Mouse (Mus musculus) R1 (cell line): ENCODE data around the gene Il34.

Experiments
- DNase-seq: peaks from one replicate; pipeline ENCODE4 v3.0.0-alpha.2; 2018; ENCODE audit warnings: low read depth, low spot score

Gene Il34

DNA sequence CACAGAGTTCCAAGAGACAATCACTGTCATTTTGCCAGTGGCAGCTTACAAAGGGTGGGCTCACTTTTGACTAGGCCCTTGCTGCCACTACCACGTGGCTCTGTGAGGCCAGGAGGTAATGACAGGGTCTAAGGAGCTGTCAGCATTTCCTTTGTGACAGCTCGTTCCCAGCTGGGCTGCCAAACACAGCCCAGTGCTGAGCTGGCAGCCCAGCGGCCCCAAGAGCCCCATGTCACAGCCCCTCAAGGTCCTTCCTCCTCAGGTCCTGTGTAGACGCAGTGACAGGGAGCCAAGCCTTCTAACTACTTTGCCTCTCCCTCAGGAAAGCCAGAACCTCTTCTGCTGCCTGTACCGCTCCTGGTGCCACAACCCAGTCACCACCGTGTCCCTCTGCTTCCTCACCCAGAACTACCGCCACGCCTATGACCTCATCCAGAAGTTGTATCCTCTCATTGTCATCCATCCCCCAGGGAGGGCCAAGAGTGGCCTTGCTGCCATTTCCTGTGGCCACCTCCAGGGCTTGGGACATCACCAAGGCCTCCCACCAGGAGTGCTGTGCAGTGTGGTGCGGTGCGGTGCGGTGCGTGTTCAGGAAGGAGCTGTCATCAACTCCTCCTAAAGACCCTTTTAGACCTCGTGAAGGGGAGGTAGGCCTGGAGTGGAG lies 94.3 kb downstream of the Il34 start:
- DNase-seq, result no peak

GRCm38 (mm10) chr8:110710593-110710992 lies 95.1 kb downstream of the Il34 start:
- DNase-seq, result no peak

DNA sequence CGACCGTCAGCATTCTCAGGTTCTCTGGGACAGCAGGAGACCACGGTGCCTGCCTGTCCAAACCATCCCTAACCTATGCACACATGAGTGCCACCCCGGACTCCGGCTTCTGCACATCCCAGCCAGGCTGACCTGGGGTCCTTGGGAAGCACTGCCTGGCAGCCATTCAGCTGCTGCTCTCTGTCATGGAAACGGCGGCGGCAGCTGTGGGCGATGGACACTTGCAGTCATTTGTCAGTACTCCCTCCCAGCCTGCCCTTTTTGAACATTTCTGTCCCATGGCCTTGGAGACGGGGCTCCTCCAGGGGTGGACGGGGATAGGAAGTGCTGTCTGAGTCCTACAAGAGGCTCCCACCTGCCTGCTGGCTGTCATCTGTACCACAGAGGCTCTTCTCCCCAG lies 97.3 kb downstream of the Il34 start:
- DNase-seq, result no peak

GRCm38 (mm10) chr8:110706288-110706870 lies 99.3 kb downstream of the Il34 start:
- DNase-seq, result no peak

GRCm38 (mm10) chr8:110705391-110706287 lies 100.1 kb downstream of the Il34 start:
- no peak for DNase-seq

DNA sequence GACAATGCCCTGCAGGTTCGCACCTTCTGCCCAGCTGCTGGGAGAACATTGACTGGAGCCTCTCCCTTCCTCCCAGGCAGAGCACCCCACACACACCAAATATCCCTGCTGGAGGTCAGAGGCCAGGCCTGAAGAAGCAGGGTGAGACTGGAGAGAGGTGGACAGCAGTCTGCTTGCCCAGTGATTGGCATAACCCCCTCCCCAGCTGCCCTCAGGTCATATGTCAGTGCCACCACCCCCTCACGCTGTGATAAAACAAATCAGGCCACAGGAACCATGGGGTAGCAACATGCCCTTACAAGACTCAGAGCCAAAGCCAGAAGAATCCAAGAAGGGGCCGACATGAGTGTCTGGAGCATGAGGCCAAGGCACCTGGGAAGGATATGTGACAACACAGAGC lies 101.6 kb downstream of the Il34 start:
- no peak for DNase-seq

DNA sequence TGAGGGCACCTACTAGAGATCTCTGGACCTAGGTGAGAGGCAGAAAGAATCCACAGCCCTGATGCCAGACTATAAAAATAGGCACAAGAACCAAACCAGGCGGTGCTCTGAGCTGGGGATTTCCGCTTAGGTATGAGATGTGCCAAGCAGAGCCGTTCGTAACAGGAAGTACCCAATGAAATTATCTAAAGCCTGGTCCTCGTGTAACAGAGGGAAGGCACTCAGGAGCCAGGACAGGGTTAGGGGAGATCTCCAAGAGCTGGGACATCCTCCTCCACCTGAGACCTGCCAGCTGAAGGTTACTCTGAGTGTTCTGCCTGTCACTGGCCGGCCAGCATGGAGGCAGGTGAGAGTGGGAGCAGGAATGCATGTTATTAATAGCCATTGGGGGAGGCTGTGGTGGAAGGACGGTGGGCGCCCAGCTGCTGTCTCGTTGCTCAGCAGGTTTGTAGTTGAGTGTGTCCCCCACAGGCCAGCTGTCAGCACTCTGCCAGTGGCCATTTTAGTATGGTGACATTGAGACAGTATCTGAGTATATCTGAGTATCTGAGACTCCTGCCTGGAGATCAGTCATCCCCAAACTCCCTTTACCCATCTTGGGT lies 102.2 kb downstream of the Il34 start:
- no peak for DNase-seq

GRCm38 (mm10) chr8:110702636-110703459 lies 102.9 kb downstream of the Il34 start:
- DNase-seq, result no peak

DNA sequence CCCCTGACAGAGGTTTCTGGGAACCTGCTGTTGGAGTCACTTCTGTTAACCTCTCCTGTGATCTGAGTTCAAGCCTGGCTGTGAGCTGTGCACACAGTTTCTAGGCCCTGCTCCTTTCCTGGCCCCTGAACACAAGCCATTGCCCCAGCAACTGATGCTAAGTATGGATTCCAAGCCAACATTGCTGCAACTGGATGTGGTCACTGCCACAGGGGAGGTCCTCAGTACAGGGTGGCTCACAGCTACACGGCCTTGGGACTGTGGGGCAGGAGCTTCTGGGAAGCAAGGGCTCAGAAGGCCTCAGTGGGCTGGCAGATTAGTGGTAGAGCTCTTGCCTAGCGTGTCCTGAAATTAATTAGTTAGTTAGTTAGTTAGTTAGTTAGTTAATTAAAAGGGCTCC lies 105.2 kb downstream of the Il34 start:
- no peak for DNase-seq

DNA sequence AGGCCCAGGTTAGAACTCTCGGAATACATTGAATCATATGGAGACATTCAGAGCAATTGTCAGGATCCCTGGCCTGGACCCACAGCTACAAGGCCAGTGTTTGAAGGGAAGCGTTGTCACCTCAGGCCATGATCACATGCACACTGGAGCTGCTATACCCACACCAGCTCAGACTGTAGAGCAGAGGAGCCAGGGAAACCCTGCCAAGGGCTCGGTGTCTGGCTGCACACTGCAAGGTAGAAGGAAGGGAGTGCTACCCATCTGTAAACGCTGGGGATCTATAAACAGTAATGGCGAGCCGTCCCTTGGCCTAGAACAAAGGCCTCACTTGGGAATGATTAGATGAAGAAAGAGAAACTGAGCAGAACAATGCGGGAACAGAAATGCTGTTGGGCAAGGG lies 106.2 kb downstream of the Il34 start:
- no peak for DNase-seq

DNA sequence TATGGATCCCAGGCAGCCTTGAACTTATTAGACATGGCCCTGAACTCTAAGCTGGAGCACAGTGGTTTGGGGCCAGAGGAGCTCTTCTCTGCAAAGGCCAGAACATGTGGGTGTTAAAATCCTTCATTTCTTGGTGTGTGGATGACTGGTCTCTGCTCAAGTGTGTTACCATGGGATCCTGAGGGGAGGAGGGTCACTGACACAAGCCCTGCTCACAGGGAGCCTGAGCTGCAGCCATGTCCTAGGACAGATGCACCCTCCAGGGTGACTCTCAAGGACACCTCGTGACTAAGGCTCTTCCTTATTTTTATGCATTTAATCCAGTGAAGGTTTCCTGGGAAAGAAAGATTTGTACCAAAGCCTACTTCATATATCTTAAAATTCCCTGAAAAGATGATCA lies 107.6 kb downstream of the Il34 start:
- DNase-seq, result no peak

DNA sequence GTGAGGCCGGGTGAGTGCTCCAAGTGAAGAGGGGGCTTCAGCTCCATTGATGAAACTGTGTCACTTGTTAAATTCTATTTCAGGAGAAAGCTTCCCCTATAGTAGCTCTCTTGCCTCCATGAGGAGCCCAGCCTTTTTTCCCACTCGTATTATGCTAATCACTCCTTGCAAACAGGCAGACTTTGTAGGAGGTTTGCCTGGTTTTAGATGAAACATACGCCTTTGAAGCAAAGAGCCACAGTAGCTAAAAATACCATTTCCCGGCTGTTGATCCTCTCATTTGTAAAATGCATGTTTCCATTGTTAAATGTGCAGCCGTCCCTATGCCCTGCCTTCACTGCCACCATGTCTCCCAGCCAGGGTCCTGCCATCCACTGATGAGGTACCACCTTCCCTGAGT lies 108.2 kb downstream of the Il34 start:
- DNase-seq, result no peak

- no peak for DNase-seq
Measured at GRCm38 (mm10) chr8:110696051-110696450, 109.7 kb downstream of the Il34 start.

DNA sequence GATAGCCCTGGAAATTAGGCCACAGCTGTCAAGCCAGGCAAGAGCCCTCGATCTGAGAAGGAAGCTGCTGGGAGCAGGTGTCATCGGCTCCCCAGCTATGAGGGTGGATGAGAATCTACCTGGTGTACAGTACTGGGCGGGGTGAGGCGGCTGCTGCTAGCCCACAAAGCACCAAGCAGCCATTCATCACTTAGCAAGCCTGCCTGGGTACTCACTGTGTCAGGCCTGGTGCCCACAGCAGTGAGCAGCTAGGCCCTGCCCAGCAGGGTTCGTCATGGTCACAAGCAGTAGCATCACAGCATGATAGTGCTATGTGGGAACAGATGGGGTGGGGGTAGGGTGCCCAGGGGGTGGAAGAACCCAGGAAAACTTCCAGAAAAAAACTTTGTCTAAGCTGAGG lies 110.3 kb downstream of the Il34 start:
- no peak for DNase-seq

GRCm38 (mm10) chr8:110694826-110695225 lies 110.9 kb downstream of the Il34 start:
- DNase-seq, result no peak

GRCm38 (mm10) chr8:110694226-110694625 lies 111.5 kb downstream of the Il34 start:
- DNase-seq, result no peak
